ENCODE assay signal across 8 mouse cellular contexts in the genomic region with DNA sequence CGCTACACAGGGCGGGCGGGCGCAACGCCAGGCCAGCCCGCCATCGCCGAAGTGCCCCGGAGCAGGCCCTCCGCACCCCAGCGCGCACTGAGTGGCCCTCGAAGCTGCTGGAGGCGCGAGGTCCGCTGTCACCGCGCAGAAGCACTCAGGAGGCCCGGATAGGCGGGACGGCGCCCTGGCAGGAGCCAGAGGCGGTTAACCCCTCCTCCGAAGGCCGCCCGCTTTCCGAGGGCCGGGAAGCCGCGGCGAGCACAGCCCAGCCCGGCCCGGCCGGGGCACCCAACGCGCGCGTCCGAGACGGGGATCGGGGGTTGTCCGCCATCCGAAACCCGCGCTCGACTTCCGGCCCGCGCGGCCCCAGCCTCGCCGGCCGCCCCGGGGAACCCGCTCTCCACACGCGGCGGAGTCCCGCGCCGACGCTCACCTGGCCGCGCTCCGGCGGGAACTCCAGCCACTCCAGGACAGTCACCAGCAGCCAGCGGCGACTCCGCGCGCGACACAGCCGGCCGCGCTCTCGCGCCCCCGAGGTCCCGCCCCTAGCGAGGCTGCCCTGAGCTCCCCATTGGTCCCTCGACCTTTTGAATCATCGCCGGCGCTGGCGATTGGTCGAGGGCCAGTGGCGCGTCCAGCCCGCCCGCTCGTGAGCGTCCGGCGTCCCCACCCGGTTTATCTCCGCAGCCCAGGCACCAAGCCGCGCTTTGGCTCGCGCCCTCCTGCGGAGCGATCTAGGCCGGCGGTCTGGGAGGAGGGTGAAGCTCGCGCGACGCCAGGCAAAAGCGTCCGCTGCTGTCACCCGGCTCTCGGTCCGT. TPM values are rescaled to one million over a fixed set of nuclear protein-coding genes. Genes with fewer than 3 reads are reported as not detected.
A peak's percentile ranks its signal among the peaks of the same experiment; 100 is the strongest.
DNase-seq lines count a peak whose midpoint lies in the region; ATAC-seq lines count a peak whose summit lies in the region.

No protein-coding gene starts in this region.

- ATAC-seq in hindbrain, embryonic 15.5 days (ENCODE audit: low FRiP score, low read depth): peak; percentile 99

- no peaks in the 10 kb centered on the region for H3K9me3 ChIP-seq in hindbrain, embryonic 15.5 days

- no peaks in the 10 kb centered on the region for H3K36me3 ChIP-seq in hindbrain, embryonic 15.5 days

- peak overlapping the region; percentile 84 for H3K27ac ChIP-seq in hindbrain, embryonic 15.5 days (replicated peaks)

- peak overlapping the region; percentile 55 for H3K4me3 ChIP-seq in hindbrain, embryonic 15.5 days

- peak overlapping the region; percentile 61 for H3K9ac ChIP-seq in hindbrain, embryonic 15.5 days

- DNase-seq in WW6 (ENCODE audit: low read depth, low spot score): peak; percentile 82
- DNase-seq in cerebellum, postnatal 36 days: peak; percentile 95 to 96
- DNase-seq in frontal cortex, postnatal 36 days (ENCODE audit: low spot score in 2 of 2): peak; percentile 94 to 96
- DNase-seq in left cerebral cortex, adult 11 months (ENCODE audit: low spot score): peak; percentile 89
- peak; percentile 97 for DNase-seq in lung, postnatal 36 days
- DNase-seq in retina, embryonic 14.5 days (ENCODE audit: low spot score): peak; percentile 95
- DNase-seq in thymus, postnatal 36 days: peak; percentile 93 to 94

- no peaks in the 10 kb centered on the region for H3K27me3 ChIP-seq in hindbrain, embryonic 15.5 days

- WGBS in hindbrain, embryonic 15.5 days: under 1% methylated on average over 107 of the region's 113 CpGs

- H3K4me2 ChIP-seq in hindbrain, embryonic 15.5 days: peak overlapping the region; percentile 85

- peaks cover 36% of the 10 kb centered on the region for H3K4me1 ChIP-seq in hindbrain, embryonic 15.5 days (replicated peaks)

RNA-seq across cellular contexts. Expression of a gene that starts 0.8 kb away (rescaled TPM):
- 29.3 and 33.9 TPM in 2 replicates for polyA plus RNA-seq in hindbrain, embryonic 15.5 days (2015; fragmentation: Nextera tagmentation; extraction: Ambion mirVana)

Comparison
In these comparisons a context has a peak if more than half of its experiments do, and no peak if none do; other contexts are left out.
1. Peak in every context shown above with its lines: DNase-seq, ATAC-seq, H3K4me3 ChIP-seq and H3K27ac ChIP-seq.